Mouse (Mus musculus): Measurements from ENCODE around the gene Sun2.

GRCm38 (mm10) chr15:79697011-79697410 is 45.3 kb downstream of the Sun2 start:
- no peak for TF ChIP-seq CTCF (IDR thresholded peaks at IDR 0.05; ENCODE audit: control insufficient read depth, insufficient read depth, insufficient read length)
- no peak for TF ChIP-seq MAX (IDR thresholded peaks at IDR 0.05)
- no peak for TF ChIP-seq CEBPB (IDR thresholded peaks at IDR 0.05; ENCODE audit: low read depth)
- TF ChIP-seq USF1 (IDR thresholded peaks at IDR 0.05; ENCODE audit: low read depth): no peak
